In genomic region chr11:59966102-59966483, GRCm38 (mm10) we compare ENCODE assay signal across 17 mouse cellular contexts. TPM values are rescaled to one million over a fixed set of nuclear protein-coding genes. Genes with fewer than 3 reads are reported as not detected.
A peak's percentile ranks its signal among the peaks of the same experiment; 100 is the strongest.
DNase-seq lines count a peak whose midpoint lies in the region; ATAC-seq and TF ChIP-seq lines count a peak whose summit lies in the region.
"Had no signal": no experiment of that assay in that cellular context is flagged by ENCODE, and none has a peak within 500 bp of the region (broad histone marks: within the 10 kb centered on the region; RNA-seq: fewer than 3 reads in every experiment).

No protein-coding gene starts in this region.

- peaks cover 13% of the 10 kb centered on the region for H3K36me3 ChIP-seq in hindbrain, embryonic 13.5 days
- H3K36me3 ChIP-seq in hindbrain, postnatal 0 days (ENCODE audit: insufficient read depth, low read length), result peaks cover 7% of the 10 kb centered on the region; the same call in 1 of the 2 replicates
- H3K36me3 ChIP-seq in liver, embryonic 12.5 days, result peaks cover 18% of the 10 kb centered on the region
- H3K36me3 ChIP-seq in liver, postnatal 0 days (replicated peaks; ENCODE audit: insufficient read depth, low read length), result 0 out of 2 replicates have a peak, but pooled peaks cover 8% of the 10 kb centered on the region
- H3K36me3 ChIP-seq in embryonic facial prominence, embryonic 10.5 days (replicated peaks), result peaks cover 17% of the 10 kb centered on the region

- TF ChIP-seq CTCF in hindbrain, postnatal 0 days (IDR thresholded peaks at IDR 0.05; ENCODE audit: low read depth), result no peak
- no peak for TF ChIP-seq CTCF in liver, postnatal 0 days (IDR thresholded peaks at IDR 0.05; ENCODE audit: low read depth)
- TF ChIP-seq CTCF in cerebellum, adult 2 months (IDR thresholded peaks at IDR 0.05; ENCODE audit: borderline replicate concordance, insufficient read depth, low read depth, low read length), result no peak

- no peak for DNase-seq in hindbrain, postnatal 0 days (ENCODE audit: low spot score)
- DNase-seq in liver, postnatal 0 days, result no peak
- no peak for DNase-seq in embryonic facial prominence, embryonic 10.5 days (ENCODE audit: low spot score)
- peak; percentile 81 for DNase-seq in layer of hippocampus, adult 9-11 months
- no peak for DNase-seq in cerebellum, adult 2 months
- DNase-seq: adrenal gland, postnatal 10 days; cerebellum, adult 18-20 months; gastrocnemius, postnatal 10 days; heart, adult 18-20 months; liver, embryonic 13.5 days; lung, postnatal 10 days; right cerebral cortex, postnatal 4 days had no signal

- peaks cover 32% of the 10 kb centered on the region for H3K4me1 ChIP-seq in hindbrain, embryonic 13.5 days (replicated peaks)
- peaks cover 10% of the 10 kb centered on the region for H3K4me1 ChIP-seq in hindbrain, postnatal 0 days (ENCODE audit: insufficient read depth, low read length)
- H3K4me1 ChIP-seq in liver, embryonic 12.5 days, result peaks cover 34% of the 10 kb centered on the region
- H3K4me1 ChIP-seq in liver, postnatal 0 days (ENCODE audit: insufficient read depth), result peaks cover 26% of the 10 kb centered on the region
- peaks cover 72% of the 10 kb centered on the region for H3K4me1 ChIP-seq in embryonic facial prominence, embryonic 10.5 days
- no peaks in the 10 kb centered on the region for H3K4me1 ChIP-seq in cerebellum, adult 2 months (ENCODE audit: control insufficient read depth, insufficient read depth, low read length)

- no peak for TF ChIP-seq POLR2A in cerebellum, adult 2 months (IDR thresholded peaks at IDR 0.05; ENCODE audit: borderline replicate concordance, insufficient read depth, low read length)

- H3K4me3 ChIP-seq in hindbrain, embryonic 13.5 days, result no peak overlapping the region
- H3K4me3 ChIP-seq in hindbrain, postnatal 0 days (ENCODE audit: low read length), result no peak overlapping the region
- H3K4me3 ChIP-seq in liver, embryonic 12.5 days, result no peak overlapping the region
- no peak overlapping the region for H3K4me3 ChIP-seq in liver, postnatal 0 days (ENCODE audit: low read depth, low read length)
- no peak overlapping the region for H3K4me3 ChIP-seq in embryonic facial prominence, embryonic 10.5 days
- H3K4me3 ChIP-seq in cerebellum, adult 2 months (replicated peaks; ENCODE audit: insufficient read depth, low read depth, low read length), result no peak overlapping the region
- H3K4me3 ChIP-seq: embryonic facial prominence, embryonic 12.5 days had no signal

- H3K9ac ChIP-seq in hindbrain, embryonic 13.5 days, result peak overlapping the region; percentile 39; the same call in 1 of the 2 replicates
- H3K9ac ChIP-seq in hindbrain, postnatal 0 days (replicated peaks; ENCODE audit: low read length), result no peak overlapping the region
- no peak overlapping the region for H3K9ac ChIP-seq in liver, embryonic 12.5 days
- no peak overlapping the region for H3K9ac ChIP-seq in liver, postnatal 0 days (replicated peaks)
- H3K9ac ChIP-seq: embryonic facial prominence, embryonic 12.5 days; hindbrain, embryonic 14.5 days; liver, embryonic 13.5 days had no signal

- H3K27ac ChIP-seq in hindbrain, embryonic 13.5 days, result no peak overlapping the region
- H3K27ac ChIP-seq in hindbrain, postnatal 0 days, result no peak overlapping the region
- no peak overlapping the region for H3K27ac ChIP-seq in liver, embryonic 12.5 days
- no peak overlapping the region for H3K27ac ChIP-seq in liver, postnatal 0 days (ENCODE audit: low read depth)
- H3K27ac ChIP-seq in embryonic facial prominence, embryonic 10.5 days (replicated peaks), result 0 out of 2 replicates have a peak overlapping the region, but pooled peaks have one; percentile 31
- H3K27ac ChIP-seq in cerebellum, adult 2 months (ENCODE audit: insufficient read depth, low read length), result no peak overlapping the region
- H3K27ac ChIP-seq: embryonic facial prominence, embryonic 12.5 days; hindbrain, embryonic 14.5 days; liver, embryonic 13.5 days had no signal

- no peak for ATAC-seq in hindbrain, embryonic 13.5 days (ENCODE audit: low FRiP score)
- ATAC-seq in hindbrain, postnatal 0 days, result no peak
- no peak for ATAC-seq in liver, embryonic 12.5 days
- ATAC-seq in liver, postnatal 0 days, result no peak
- ATAC-seq: midbrain, embryonic 16.5 days had no signal

- H3K27me3 ChIP-seq in hindbrain, embryonic 13.5 days, result peaks cover 68% of the 10 kb centered on the region
- H3K27me3 ChIP-seq in hindbrain, postnatal 0 days (ENCODE audit: insufficient read depth, low read length), result 0 out of 2 replicates have a peak, but pooled peaks cover 3% of the 10 kb centered on the region
- H3K27me3 ChIP-seq in liver, embryonic 12.5 days (replicated peaks), result peaks cover 38% of the 10 kb centered on the region
- peaks cover 19% of the 10 kb centered on the region for H3K27me3 ChIP-seq in liver, postnatal 0 days (ENCODE audit: insufficient read depth, low read length)
- H3K27me3 ChIP-seq in embryonic facial prominence, embryonic 10.5 days (replicated peaks; ENCODE audit: low read depth, poor library complexity, severe bottlenecking), result peaks cover 67% of the 10 kb centered on the region
- H3K27me3 ChIP-seq in cerebellum, adult 2 months (ENCODE audit: control insufficient read depth, insufficient read depth, low read length), result no peaks in the 10 kb centered on the region

- 64% methylated on average over 4 of the region's 4 CpGs for WGBS in hindbrain, embryonic 13.5 days
- WGBS in hindbrain, postnatal 0 days, result 54% methylated on average over 4 of the region's 4 CpGs
- WGBS in liver, embryonic 12.5 days (ENCODE audit: insufficient replicate concordance), result 38% methylated on average over 4 of the region's 4 CpGs
- 19% methylated on average over 4 of the region's 4 CpGs for WGBS in liver, postnatal 0 days (ENCODE audit: insufficient replicate concordance)
- WGBS in embryonic facial prominence, embryonic 10.5 days, result 76% methylated on average over 4 of the region's 4 CpGs
- 51% methylated on average over 4 of the region's 4 CpGs for WGBS in cerebellum, adult 2 months

- H3K4me2 ChIP-seq in hindbrain, embryonic 13.5 days, result no peak overlapping the region
- no peak overlapping the region for H3K4me2 ChIP-seq in hindbrain, postnatal 0 days (ENCODE audit: low read depth, low read length)
- peak overlapping the region; percentile 87; the same call in 1 of the 2 replicates for H3K4me2 ChIP-seq in liver, embryonic 12.5 days
- H3K4me2 ChIP-seq in liver, postnatal 0 days (ENCODE audit: low read depth, low read length), result no peak overlapping the region

- H3K9me3 ChIP-seq in hindbrain, embryonic 13.5 days, result no peaks in the 10 kb centered on the region
- H3K9me3 ChIP-seq in hindbrain, postnatal 0 days (ENCODE audit: low read length), result no peaks in the 10 kb centered on the region
- H3K9me3 ChIP-seq in liver, embryonic 12.5 days (replicated peaks), result no peaks in the 10 kb centered on the region
- no peaks in the 10 kb centered on the region for H3K9me3 ChIP-seq in liver, postnatal 0 days (ENCODE audit: low read length)
- H3K9me3 ChIP-seq in embryonic facial prominence, embryonic 10.5 days, result no peaks in the 10 kb centered on the region
- H3K9me3 ChIP-seq: embryonic facial prominence, embryonic 12.5 days; liver, embryonic 13.5 days had no signal

- TF ChIP-seq EP300 in liver, postnatal 0 days (IDR thresholded peaks at IDR 0.05; ENCODE audit: low read depth), result no peak

RNA-seq across cellular contexts. Expression of gene Rasd1, which starts 1.3 kb away (rescaled TPM):
- 0.93 and 1.2 TPM in 2 replicates for polyA plus RNA-seq in hindbrain, embryonic 13.5 days (2015; fragmentation: Nextera tagmentation; extraction: Ambion mirVana)
- 0.10 and 0.47 TPM in 2 replicates for total RNA-seq in hindbrain, postnatal 0 days (2014; rRNA removed)
- 2.0 and 2.3 TPM in 2 replicates for polyA plus RNA-seq in hindbrain, postnatal 0 days (2015; fragmentation: Nextera tagmentation; extraction: Ambion mirVana)
- 0.97 and 1.2 TPM in 2 replicates for polyA plus RNA-seq in liver, embryonic 12.5 days (2016; fragmentation: Nextera tagmentation; extraction: Ambion mirVana)
- 2.2 and 3.2 TPM in 2 replicates for polyA plus RNA-seq in liver, postnatal 0 days (2015; fragmentation: Nextera tagmentation; extraction: Ambion mirVana)
- polyA plus RNA-seq in embryonic facial prominence, embryonic 10.5 days (2016; fragmentation: Nextera tagmentation; extraction: Ambion mirVana), result 2.1 and 2.4 TPM in 2 replicates
- polyA plus RNA-seq in cerebellum, adult 2 months (2012; rRNA removed), result 5.1 and 5.2 TPM in 2 replicates

RNA-seq across cellular contexts. Expression of gene Med9, which starts 18.1 kb away (rescaled TPM):
- 33.9 and 34.1 TPM in 2 replicates for polyA plus RNA-seq in hindbrain, embryonic 13.5 days (2015; fragmentation: Nextera tagmentation; extraction: Ambion mirVana)
- total RNA-seq in hindbrain, postnatal 0 days (2014; rRNA removed), result 25.7 and 34.1 TPM in 2 replicates
- polyA plus RNA-seq in hindbrain, postnatal 0 days (2015; fragmentation: Nextera tagmentation; extraction: Ambion mirVana), result 39.7 and 41.8 TPM in 2 replicates
- 29.5 and 30.1 TPM in 2 replicates for polyA plus RNA-seq in liver, embryonic 12.5 days (2016; fragmentation: Nextera tagmentation; extraction: Ambion mirVana)
- 15.2 and 15.8 TPM in 2 replicates for polyA plus RNA-seq in liver, postnatal 0 days (2015; fragmentation: Nextera tagmentation; extraction: Ambion mirVana)
- polyA plus RNA-seq in embryonic facial prominence, embryonic 10.5 days (2016; fragmentation: Nextera tagmentation; extraction: Ambion mirVana), result 48.3 and 51.5 TPM in 2 replicates
- 36.7 and 37.8 TPM in 2 replicates for polyA plus RNA-seq in cerebellum, adult 2 months (2012; rRNA removed)
